Mouse (Mus musculus) hematopoietic stem cell, adult 5-6 weeks (primary cell): ENCODE measurements around the gene Metap2. TPM values are rescaled to one million over a fixed set of nuclear protein-coding genes. Genes with fewer than 3 reads are reported as not detected.
"Not testable (repeated sequence)": the region's sequence is repeated elsewhere in the genome, so short reads cannot be mapped to it uniquely, and the experiment has no call there.

Experiments used
- ATAC-seq, 2 experiments: fragments of 125-278 bp in 1 of 2; replicated peaks in 1 of 2; 2 replicates each; pipeline ENCODE4 v1.8.0; 2016 to 2017; ENCODE audit warnings: inconsistent platforms in 2 of 2, mild to moderate bottlenecking in 2 of 2, moderate number of reproducible peaks in 2 of 2, low read depth in 1 of 2, moderate TSS enrichment in 1 of 2; ENCODE audit not compliant: low FRiP score in 2 of 2, poor library complexity in 2 of 2, severe bottlenecking in 2 of 2, insufficient read depth in 1 of 2, low TSS enrichment in 1 of 2
- total RNA-seq: library from RNA; stranded (forward); fragments of 172-1452, 232-1000 nt; gene quantifications from 2 replicates; pipeline ENCODE4 v1.2.3, GENCODE M21; 2017

Metap2 gene
- total RNA-seq, 1 experiment from 2014 or later = 285 TPM

DNA sequence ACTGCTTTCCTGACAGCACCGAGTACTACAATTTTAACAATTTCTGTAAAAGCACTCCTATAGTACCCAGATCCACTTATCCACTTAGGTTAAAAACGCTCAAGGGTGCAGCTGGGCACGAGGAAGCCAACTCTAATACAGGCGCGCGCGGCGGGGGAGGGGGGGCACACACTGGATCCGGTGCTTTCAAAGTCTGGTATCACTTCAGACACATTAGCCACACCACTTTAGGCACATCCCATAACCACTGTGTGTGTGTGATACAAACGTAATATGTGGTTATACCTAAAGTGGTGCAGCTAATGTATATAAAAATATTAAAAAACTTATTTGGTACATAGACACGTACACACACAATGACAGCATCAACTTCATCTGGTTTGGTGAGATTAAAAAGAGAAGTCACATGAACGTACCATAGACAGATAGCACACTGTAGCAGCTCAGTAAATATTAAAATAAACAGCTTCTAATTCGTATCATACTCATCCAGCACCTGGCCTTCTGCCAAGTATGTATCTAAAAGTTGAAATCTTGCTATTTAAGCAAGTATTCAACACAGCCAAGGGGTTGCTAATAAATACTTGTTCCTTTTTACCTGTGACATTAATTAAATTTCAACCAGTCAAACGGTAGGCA is 10.9 kb downstream of the Metap2 start:
- ATAC-seq = no peak; a peak in 1 of 4 replicates

DNA sequence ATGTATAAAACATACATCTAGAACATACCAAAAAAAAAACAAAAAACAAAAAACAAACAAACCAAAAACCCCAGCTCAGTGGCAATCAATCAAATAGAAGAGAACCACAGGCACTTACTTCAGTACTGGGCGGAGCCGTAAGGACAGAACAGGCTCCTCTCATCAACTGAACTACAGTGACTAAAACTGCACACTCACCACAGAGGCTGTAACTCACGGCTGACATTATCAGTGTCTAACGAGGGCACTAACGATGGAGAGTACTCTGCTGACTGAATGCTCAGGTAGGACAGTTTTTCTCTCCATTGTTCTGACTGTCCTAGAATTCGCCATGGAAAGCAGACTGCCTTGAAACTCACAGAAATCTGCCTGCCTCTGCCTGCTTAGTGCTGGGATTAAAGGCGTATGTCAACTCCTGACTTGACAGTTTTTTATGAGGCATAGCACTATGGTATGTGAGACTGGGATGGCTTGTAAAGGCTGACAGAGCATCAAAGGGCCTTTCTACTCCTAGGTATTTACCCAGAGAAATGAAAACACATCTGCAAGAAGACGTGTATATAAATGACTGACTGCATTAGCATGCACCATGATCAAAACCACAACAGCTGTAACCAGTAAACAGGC is 14.0 kb downstream of the Metap2 start:
- ATAC-seq = peak in 1 of 2 experiments; percentile 40; a peak in 1 of 4 replicates

DNA sequence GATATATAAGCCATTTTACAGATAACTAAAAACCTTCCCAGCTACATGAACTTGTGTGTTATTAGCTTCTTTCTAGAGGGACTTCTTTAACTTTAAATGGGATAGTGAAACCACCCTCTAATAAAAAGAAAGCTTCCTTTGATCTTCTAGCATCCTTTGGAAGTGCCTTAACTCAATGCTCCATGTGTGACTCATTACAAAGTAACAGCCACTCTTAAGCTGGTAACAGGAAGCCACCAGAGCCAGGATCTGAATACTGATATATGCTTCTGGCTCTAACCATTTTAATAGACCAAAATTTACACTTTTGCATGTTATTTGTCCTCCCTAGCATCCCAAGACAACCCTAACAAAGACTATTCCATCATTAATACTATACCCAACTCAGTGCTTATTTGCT is 15.0 kb downstream of the Metap2 start:
- no peak for ATAC-seq

DNA sequence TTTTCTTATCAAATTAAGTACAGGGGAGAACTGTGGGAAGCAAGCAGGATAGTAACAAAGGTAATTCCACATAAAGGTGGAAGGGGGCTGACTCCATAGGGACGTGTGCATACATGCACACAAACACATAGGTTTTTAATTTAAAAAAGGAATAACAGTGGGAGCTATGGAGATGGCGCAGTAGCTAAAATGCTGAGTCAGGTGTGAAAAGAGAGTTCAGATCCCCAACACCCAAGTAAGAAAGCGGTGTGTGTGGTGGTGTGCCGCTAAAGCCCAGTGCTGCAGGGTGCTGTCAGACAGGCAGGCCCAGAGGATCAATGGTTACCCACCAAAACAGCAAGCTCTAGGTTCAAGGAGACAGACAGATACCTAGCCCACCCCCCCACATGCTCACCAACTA is 18.2 kb downstream of the Metap2 start:
- ATAC-seq = no peak

DNA sequence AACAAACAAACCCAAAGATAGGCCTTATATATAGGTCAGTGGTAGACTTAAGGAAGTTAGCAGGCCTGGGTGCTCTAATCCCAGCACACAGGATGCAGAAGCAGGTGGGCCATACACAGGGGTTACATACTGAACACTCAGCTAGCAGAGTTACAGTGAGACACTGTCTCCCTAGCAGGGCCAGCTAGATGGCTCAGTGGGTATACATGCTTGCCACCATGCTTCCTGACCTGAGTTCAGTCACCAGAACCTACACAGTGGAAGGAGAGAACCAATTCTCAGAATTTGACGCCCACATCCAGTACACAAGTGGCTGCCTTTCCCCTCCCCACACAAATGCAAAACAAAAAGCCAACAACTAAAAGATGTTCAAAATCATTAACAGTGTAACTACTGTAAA is 20.1 kb downstream of the Metap2 start:
- ATAC-seq = no peak

DNA sequence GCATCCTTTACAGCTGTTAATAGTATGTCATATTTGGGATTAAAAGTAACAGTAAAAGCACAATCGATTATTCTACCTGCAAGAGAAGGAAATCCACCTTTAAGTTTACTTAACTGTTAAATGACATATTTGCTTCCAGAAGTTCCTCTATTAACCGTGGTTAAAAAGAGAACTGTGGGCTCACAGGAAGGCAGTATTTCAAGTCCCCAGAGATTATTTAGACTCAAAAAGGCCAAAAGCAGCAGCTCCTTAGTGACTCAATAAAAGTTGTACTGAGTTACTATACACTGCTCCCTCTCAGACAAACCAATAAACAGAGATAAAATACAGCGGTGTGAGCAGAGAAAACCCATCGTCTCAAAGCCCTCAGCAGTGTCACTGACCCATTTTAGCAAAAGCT is 28.0 kb downstream of the Metap2 start:
- ATAC-seq = no peak

DNA sequence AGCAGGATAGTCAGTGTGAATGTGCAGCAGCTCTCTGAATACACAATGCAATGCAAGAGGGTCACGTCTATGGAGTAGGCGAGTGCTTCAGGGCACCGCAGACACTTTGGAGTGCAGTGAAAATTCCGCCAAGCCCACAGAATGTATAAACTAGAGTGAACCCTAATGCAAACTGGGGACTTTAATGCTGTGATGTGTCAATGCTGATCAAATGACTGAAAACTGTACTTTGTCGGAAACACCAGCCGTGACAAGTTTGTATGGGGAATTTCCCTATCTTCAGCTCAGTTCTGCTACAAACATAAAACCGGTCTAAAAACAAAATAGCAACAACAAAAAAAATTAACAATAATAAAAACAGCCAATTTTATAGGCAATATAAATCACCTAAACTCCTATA is 28.5 kb downstream of the Metap2 start:
- ATAC-seq = no peak

DNA sequence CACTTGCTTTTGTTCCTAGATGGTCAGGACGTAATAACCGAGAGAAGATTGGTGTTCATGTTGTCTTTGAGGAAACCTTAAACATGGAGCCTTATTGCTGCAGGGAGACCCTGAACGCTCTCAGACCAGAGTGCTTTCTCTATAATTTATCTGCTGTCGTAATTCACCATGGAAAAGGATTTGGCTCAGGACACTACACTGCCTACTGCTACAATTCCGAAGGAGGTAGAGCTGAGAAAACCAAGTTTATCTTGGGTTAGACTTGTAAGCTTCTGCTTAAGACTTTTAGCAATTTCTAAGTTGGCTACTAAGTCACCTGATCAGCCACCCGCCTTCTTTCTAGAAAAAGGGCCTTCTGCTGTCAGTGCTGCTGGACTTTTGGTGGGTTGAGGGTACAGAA is 40.8 kb downstream of the Metap2 start:
- ATAC-seq = no peak

DNA sequence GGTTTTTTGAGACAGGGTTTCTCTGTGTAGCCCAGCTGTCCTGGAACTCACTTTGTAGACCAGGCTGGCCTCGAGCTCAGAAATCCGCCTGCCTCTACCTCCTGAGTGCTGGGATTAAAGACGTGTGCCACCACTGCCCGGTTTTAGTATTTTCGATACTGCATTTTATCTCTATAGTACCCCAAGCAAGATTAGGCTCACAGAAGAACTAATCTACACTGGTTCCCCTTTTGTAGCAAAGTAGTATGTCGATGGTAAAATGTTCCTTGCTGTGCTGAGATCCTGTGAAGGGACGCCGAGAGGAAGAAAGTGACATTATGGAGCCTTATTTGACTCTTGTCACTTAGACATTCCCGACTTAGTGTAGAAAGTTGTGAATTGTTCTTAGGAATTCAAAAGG is 41.8 kb downstream of the Metap2 start:
- ATAC-seq = no peak

DNA sequence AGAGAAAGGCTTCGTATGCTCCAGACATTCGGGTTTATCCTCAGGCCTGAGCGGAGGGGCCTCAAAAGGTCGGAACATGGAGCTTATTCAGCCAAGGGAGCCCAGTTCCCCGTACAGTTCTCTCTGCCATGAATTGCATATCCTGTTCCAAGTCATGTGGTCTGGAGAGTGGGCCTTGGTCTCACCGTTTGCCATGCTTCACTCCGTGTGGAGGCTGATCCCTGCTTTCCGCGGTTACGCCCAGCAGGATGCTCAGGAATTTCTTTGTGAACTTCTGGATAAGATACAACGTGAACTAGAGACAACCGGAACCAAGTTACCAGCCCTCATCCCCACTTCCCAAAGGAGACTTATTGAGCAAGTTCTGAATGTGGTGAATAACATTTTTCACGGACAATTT is 50.2 kb downstream of the Metap2 start:
- no peak for ATAC-seq

DNA sequence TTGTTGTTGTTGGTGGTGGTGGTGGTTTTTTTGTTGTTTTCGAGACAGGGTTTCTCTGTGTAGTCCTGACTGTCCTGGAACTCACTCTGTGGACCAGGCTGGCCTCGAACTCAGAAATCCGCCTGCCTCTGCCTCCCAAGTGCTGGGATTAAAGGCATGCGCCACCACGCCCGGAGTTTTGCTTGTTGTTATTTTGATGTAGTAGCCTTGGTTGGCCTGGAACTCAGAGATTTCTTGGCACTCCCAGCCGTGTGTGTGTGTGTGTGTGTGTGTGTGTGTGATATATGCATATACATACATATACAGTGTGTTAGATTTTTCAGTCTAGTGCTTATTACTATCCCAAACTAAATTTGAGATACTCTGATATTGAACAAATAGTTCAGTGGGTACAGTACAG is 61.8 kb downstream of the Metap2 start:
- not testable (repeated sequence) for ATAC-seq

DNA sequence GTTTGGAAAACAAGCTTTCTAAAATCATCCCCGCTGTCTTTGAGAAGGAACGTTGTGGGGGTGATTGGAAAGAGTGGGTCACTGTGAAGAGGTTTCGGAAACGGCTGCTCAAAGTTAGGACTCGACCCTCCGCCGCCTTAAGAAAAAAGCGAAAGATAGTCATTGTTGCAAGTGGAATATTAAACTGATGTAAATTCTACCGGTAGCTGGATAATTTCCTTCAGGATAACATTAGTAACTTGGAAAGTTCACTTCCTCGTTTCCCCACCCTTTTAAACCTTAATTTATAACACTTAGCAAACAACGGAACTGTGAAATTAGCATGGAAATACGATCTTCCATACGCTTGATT is 62.5 kb downstream of the Metap2 start:
- ATAC-seq = no peak

DNA sequence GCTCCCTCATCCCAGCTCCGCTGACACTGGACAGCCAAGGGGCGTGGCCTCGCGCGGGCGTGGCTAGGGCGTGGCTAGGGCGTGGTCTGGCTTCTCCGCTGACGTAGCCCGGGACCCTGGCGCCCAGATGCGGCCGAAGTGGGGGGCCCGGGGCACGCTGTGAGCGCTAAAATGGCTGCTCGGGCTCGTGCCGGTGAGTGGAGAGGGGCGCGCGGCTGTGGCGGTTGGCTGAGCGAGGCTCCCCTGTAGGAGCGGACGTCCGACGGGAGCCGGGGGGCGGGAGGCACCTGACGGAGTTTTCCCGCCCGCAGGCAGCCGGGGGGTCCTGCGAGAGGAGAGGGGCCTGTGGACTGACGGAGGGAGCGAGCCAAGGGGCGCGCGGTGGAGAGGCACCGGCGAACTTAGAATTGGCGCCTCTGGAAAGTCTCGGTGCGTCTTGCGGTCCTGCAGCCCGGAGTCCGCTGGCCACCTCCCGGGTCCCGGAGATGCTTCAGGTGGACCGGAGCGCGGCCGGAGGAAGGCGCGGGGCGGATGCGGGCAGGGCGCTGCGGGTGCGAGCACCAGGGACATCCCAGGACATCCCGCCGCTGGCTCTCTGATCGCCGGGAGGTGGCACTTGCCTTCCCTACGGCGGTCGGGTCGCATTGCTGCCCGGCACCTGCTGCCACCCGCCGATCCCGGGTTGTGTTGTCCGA is 63.0 kb downstream of the Metap2 start:
- peak; percentile 65 to 85 for ATAC-seq

DNA sequence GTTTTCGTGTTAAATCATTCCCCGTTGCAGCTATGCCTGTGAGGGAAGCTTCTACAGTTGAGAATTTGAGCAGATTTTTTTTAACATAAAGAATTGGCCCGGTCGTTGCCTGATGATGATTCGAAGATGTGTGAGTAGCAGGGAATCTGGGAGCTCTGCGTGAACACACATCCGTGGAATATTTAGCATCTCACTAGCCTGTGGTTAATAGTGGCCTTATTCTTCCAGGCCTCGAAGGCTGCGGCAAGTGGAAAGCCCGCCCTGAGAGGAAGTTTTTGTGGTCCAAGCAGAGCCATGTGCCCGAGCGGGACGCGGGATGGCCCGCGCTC is 63.6 kb downstream of the Metap2 start:
- no peak for ATAC-seq

DNA sequence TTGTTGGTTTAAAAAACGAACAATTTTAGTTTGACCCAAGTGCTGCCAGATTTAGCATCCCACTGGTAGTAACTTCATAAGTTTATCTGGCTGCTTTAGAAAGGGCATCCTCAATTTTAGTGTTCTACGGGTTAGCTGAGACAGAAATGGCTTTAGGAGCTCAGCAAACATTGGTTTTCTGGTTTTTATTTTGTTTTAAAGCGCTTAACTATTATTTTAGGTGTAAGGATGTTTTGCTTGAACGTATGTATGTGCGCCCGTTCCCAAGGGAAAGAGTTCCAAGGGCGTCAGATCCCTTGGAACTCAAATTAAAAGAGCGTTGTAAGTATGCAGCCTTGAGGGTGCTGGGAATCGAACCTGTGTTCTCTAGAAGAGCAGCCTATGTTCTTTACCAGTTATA is 64.1 kb downstream of the Metap2 start:
- ATAC-seq = no peak

DNA sequence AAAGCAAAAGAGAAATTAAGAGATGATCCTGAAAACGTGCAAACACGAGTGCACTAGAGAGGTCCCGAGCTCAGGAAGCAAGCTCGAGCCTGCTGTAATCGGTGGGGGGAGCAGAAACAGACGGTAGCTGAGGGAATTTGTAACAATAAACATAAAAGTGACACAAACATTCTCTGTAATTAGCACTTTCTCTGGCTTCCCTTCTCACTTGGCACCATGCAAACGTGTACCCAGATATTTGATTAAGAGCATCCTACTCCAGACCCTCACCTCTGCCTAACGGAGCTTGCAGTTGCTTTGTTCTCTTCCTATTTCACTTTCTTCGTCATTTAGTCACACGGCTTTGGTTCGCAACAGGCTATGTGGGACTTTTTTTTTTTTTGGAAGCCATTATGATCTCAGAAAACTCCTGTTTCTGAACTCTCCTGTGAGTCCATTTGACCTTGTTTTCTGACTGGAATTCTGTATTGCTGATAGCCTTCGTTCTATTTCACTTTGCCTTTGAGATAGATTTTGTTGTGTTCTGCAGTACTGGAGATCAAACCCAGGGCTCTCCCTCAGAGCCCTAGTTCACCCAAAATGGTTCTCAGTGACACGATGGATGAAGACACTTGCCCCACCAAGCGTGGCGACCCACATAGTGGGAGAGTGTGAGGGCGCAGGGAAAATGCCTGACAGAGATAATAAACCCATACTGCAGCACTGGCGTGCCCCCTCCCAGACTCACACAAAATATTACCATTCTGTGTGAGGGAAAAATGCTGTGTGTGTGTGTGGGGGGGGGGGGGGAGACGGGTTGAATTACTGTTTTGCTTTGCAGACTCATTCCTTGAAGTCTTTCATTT is 64.9 kb downstream of the Metap2 start:
- no peak for ATAC-seq

DNA sequence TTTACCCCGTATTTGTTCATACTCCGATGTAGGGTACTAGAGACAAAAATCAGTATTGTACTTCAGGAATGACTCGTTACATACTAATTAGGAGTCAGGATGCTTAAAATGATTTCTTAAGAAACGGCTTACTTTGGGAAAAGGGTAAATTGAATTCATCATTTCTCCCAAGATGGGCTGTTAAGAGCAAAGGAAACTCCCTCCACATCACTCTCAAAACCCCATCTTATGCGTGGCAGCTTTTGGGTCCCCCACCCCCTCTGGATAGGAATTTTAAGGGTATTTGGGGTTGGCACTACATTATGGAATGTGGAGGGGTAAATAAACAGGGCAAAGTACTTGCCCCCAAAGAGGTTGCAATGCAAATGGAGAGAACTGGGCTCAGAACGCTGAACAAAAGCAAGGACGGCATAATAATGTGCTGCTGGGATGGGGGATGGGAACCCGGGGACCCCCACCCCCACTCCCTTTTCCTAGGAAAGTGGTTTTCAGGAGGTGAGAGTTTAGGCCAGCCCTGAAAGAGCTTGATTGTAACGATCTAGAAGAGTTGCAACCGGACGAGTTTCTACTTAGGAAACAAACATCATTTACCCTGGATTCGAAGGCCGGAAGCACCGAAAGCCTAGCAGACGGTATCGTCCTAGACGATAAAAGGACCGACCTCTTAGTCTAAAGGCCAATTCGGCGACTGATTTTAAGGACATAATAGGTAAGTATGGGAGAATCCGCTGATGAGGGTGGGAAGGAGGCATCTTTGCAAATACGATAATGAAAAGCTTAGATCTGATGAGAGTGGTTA is 65.8 kb downstream of the Metap2 start, which contains the start of gene Usp44:
TSS of gene Usp44 (plus strand) at position 625 of the 799 bp plus-strand sequence.
- ATAC-seq = no peak
